Mouse (Mus musculus) brain, adult 10 weeks (tissue): Measurements from ENCODE around the gene Ptar1. TPM values are rescaled to one million over a fixed set of nuclear protein-coding genes. Genes with fewer than 3 reads are reported as not detected.

Experiments
- polyA plus RNA-seq: library from polyadenylated mRNA; stranded (reverse); fragments of 350-450 nt; fragmentation: Illumina TruSeq; extraction: RNeasy Lipid Tissue Mini Kit (QIAGEN cat#74804); gene quantifications from one replicate; pipeline ENCODE4 v1.2.3, GENCODE M21; 2015; ENCODE audit warnings: low read depth, low replicate concordance

Gene Ptar1
- 14.6 TPM for polyA plus RNA-seq

GRCm38 (mm10) chr19:23687296-23688021 lies at the start of gene Ptar1:
Ptar1 (plus strand) TSS chr19:23687429.

GRCm38 (mm10) chr19:23652644-23653043 lies 34.6 kb upstream of the Ptar1 start, which contains the start of gene 1700028P14Rik:
1700028P14Rik (minus strand) TSS chr19:23652812.

GRCm38 (mm10) chr19:23758554-23759321 lies 71.5 kb downstream of the Ptar1 start, which contains the start of gene Apba1:
Apba1 (plus strand) TSS chr19:23758887.

Other genes starting within 250 kb of the Ptar1 start
- gene Mamdc2, start 239.0 kb upstream of the Ptar1 start, polyA plus RNA-seq, result 1.6 TPM
- gene 1700028P14Rik, start 34.6 kb upstream of the Ptar1 start, polyA plus RNA-seq, result 3.9 TPM
- gene Apba1, start 71.5 kb downstream of the Ptar1 start, polyA plus RNA-seq, result 61.8 TPM